Mouse (Mus musculus) midbrain, embryonic 14.5 days (tissue): ENCODE results near the gene Gm10024. TPM values are rescaled to one million over a fixed set of nuclear protein-coding genes. Genes with fewer than 3 reads are reported as not detected.
"Not testable (repeated sequence)": the region's sequence is repeated elsewhere in the genome, so short reads cannot be mapped to it uniquely, and the experiment has no call there.

ENCODE experiments used
- ATAC-seq: fragments of 200-750 bp; cut with Nextera tagmentation; 2 replicates; pipeline ENCODE4 v1.8.0; 2017; ENCODE audit warnings: moderate number of reproducible peaks, moderate library complexity; ENCODE audit not compliant: low FRiP score, low TSS enrichment
- DNase-seq: peaks from one replicate; pipeline ENCODE4 v3.0.0-alpha.2; 2015
- H3K27ac ChIP-seq: fragments of 300-500 bp; sonication (generic); replicated peaks from 2 replicates; pipeline ENCODE4 v1.5.1; 2014; ENCODE audit warnings: mild to moderate bottlenecking, low read depth, low read length, moderate library complexity
- H3K27me3 ChIP-seq: fragments of 300-500 bp; sonication (generic); 2 replicates; pipeline ENCODE4 v1.6.1; 2014; ENCODE audit warnings: low read length, control low read depth, mixed read lengths; ENCODE audit not compliant: control insufficient read depth, insufficient read depth
- H3K36me3 ChIP-seq: fragments of 300-500 bp; sonication (generic); 2 replicates; pipeline ENCODE4 v1.6.1; 2014; ENCODE audit warnings: low read length, control low read depth; ENCODE audit not compliant: control insufficient read depth, insufficient read depth
- H3K4me1 ChIP-seq: fragments of 300-500 bp; sonication (generic); 2 replicates; pipeline ENCODE4 v1.6.1; 2014; ENCODE audit warnings: mild to moderate bottlenecking, antibody characterized with exemption, low read length, control low read depth; ENCODE audit not compliant: control insufficient read depth, insufficient read depth
- H3K4me2 ChIP-seq: fragments of 300-500 bp; sonication (generic); 2 replicates; pipeline ENCODE4 v1.6.1; 2014; ENCODE audit warnings: mild to moderate bottlenecking, low read length, moderate library complexity
- H3K4me3 ChIP-seq: fragments of 300-500 bp; sonication (generic); replicated peaks from 2 replicates; pipeline ENCODE4 v1.5.1; 2014; ENCODE audit warnings: low read depth, low read length
- H3K9ac ChIP-seq: fragments of 300-500 bp; sonication (generic); replicated peaks from 2 replicates; pipeline ENCODE4 v1.6.1; 2014; ENCODE audit warnings: mild to moderate bottlenecking, low read length, moderate library complexity
- H3K9me3 ChIP-seq: fragments of 300-500 bp; sonication (generic); 2 replicates; pipeline ENCODE4 v1.6.1; 2016; ENCODE audit warnings: low read length, control low read depth, mixed read lengths; ENCODE audit not compliant: control insufficient read depth
- WGBS: fragments of 180-500 bp; shearing (Covaris S2); extraction: QIAGEN DNeasy Blood & Tissue Kit; methylation state at CpG from one replicate; pipeline ENCODE4 v1.1.7; 2014; 5-methylcytosine and 5-hydroxymethylcytosine counted together
- polyA plus RNA-seq: library from polyadenylated mRNA; unstranded; fragments of >200 nt; fragmentation: Nextera tagmentation; extraction: Ambion mirVana; gene quantifications from 2 replicates; pipeline ENCODE4 v1.2.1, GENCODE M21; 2014

The Gm10024 gene
- polyA plus RNA-seq, result not detected in 2 replicates

DNA sequence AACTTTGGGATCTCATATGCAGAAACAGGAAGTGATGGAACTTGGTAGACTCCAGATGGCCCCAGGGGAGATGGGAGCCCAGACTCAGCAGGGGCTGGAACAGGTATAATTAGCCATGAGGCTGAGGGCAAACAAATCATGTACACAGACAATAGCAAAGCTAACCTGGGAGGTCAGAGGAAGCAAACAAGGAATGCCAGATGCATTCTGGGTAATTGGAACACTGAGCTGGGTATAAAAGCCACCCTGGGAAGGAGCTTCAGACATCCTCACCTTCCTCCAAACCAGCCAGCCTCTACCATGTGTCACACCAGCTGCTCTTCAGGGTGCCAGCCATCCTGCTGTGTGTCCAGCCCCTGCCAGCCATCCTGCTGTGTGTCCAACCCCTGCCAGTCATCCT lies at the start of gene Gm10024:
Gene Gm10024, plus strand, starts transcription at position 301 of the 400 bp plus-strand sequence.
- not testable (repeated sequence) for H3K4me2 ChIP-seq, H3K9ac ChIP-seq, ATAC-seq, H3K27me3 ChIP-seq, DNase-seq, H3K27ac ChIP-seq, H3K4me1 ChIP-seq, H3K4me3 ChIP-seq, H3K9me3 ChIP-seq, H3K36me3 ChIP-seq

DNA sequence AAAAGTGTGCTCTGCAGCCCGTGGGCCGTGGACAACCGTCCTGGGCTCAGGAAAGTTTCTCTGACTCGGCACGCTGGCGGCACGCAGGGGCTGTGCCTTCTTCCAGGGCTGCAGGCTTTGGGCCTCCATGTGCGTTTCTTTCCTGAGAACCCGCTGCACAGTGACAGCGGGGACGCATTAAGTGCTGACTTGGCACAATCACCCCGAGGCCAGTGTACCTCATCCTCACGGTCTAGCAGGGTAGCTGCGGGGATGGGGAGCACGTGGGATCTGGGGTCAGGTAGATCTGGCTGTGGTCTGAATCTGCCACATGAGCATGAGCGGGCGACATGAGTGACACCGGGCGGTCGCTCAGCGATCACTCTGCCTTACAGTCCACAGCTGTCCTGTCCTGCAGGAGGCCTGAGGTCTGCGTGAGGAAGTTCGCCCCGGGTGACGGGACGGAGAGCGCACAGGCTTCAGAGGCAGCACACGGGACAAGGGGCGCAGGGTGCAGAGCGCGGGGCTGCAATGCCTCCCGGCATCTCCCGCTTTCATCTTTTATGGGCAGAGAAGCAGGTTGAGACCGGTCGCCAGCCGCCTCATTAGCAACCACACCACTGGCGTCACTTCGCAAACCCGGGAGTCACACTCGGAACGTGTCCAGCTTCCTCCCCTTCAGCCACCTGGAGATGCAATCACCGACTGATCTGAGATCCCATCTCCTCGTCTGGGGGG lies 47.1 kb upstream of the Gm10024 start:
- WGBS, result 58% methylated on average over 43 of the region's 43 CpGs
- no peaks in the 10 kb centered on the region for H3K36me3 ChIP-seq
- no peaks in the 10 kb centered on the region for H3K4me1 ChIP-seq
- no peak overlapping the region for H3K4me3 ChIP-seq
- H3K9ac ChIP-seq, result no peak overlapping the region
- no peak overlapping the region for H3K4me2 ChIP-seq
- no peaks in the 10 kb centered on the region for H3K27me3 ChIP-seq
- ATAC-seq (no peak), DNase-seq (no peak)
- no peaks in the 10 kb centered on the region for H3K9me3 ChIP-seq
- H3K27ac ChIP-seq, result no peak overlapping the region

DNA sequence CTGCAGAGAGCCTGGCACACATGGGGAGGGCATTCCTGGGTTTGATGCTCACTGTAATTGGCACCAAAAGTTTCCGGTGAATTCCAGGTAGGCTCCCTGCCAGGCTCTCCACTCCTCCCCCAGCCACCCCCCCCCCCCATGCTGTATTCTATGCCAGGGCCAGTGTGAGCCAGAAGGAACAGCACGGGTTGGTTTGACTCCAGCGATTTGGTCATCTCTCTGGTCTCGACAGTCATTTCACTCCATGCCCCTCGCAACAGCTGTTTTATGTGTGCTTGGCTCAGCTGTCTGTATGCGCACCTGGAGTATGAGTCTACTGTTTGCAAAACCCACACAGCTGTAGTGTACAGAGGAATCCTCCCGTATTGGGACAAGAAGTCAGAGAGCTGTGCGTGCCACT lies 44.9 kb upstream of the Gm10024 start:
- Histone ChIP-seq H3K27ac (no peak overlapping the region), H3K4me1 (no peaks in the 10 kb centered on the region), H3K27me3 (no peaks in the 10 kb centered on the region), H3K36me3 (no peaks in the 10 kb centered on the region), H3K4me3 (no peak overlapping the region), H3K9me3 (no peaks in the 10 kb centered on the region), H3K4me2 (no peak overlapping the region), H3K9ac (no peak overlapping the region)
- WGBS, result 88% methylated on average over 8 of the region's 8 CpGs
- DNase-seq (no peak), ATAC-seq (no peak)

DNA sequence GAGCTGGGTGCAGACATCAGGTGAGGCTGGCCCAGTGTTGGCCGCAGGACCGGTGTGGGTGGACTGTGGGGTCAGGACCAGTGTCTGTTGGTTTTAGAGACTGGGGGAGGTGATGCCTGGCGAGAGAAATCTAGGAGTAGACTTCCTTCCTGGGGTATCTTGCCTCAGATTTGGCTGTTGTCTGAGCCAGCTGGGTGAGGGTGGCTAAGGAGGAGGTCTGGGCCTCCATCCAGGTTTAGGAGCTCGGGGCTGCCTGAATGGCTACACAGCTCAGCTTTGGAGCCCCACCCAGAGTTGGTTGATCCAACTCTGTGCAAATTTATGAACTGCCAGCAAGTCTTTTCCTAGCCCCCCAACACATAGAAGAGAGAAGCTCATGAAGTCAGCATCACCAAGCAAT lies 43.9 kb upstream of the Gm10024 start:
- Histone ChIP-seq H3K4me2 (no peak overlapping the region), H3K9me3 (no peaks in the 10 kb centered on the region), H3K9ac (no peak overlapping the region), H3K27ac (no peak overlapping the region), H3K4me3 (no peak overlapping the region), H3K27me3 (no peaks in the 10 kb centered on the region), H3K36me3 (no peaks in the 10 kb centered on the region), H3K4me1 (no peaks in the 10 kb centered on the region)
- 82% methylated on average over 4 of the region's 4 CpGs for WGBS
- ATAC-seq (no peak), DNase-seq (no peak)

DNA sequence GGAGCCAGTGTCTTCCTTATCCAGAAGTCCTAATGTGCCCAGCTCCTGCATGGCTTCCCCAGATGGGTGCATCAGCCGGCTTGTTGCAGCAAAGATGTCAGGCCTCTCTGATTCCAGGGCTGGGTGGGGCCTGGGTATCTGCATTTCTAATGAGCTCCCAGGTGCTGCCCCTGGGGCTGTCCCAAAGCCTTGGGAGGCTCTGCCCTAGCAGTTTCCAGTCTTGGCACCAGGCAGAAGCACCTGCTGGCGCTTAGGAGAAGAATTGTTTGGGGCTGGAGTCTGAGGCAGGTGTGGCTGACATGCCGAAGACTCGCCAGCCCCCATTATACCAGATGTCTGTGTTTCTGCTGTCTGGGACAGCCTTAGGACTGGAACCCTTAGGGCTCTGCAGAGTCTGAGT lies 40.5 kb upstream of the Gm10024 start:
- H3K4me1 ChIP-seq, result no peaks in the 10 kb centered on the region
- H3K9me3 ChIP-seq, result no peaks in the 10 kb centered on the region
- no peak overlapping the region for H3K4me2 ChIP-seq
- no peak overlapping the region for H3K9ac ChIP-seq
- H3K27ac ChIP-seq, result no peak overlapping the region
- no peak overlapping the region for H3K4me3 ChIP-seq
- H3K36me3 ChIP-seq, result no peaks in the 10 kb centered on the region
- 79% methylated on average over 4 of the region's 4 CpGs for WGBS
- H3K27me3 ChIP-seq, result no peaks in the 10 kb centered on the region; the same call in 1 of the 2 replicates
- DNase-seq (no peak), ATAC-seq (no peak)

DNA sequence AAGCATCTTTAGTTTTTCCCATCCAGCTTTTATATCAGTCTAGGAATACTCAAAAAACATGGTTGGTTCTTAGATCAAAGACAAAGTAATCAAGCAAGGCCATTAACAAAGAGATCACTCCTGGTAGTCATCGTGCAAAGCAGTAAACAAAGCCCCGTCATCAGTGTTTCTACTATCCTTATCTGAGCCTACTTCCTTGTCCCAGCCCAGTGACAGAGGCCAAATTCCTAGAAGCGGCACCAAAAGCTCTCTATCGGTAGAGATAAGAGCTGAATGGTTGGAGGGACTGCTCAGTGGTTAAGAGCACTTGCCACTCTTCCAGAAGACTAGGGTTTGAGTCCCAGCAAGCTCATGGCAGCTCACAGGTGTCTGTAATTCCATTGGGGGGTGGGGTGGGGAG lies 39.7 kb upstream of the Gm10024 start:
- DNase-seq, result no peak

DNA sequence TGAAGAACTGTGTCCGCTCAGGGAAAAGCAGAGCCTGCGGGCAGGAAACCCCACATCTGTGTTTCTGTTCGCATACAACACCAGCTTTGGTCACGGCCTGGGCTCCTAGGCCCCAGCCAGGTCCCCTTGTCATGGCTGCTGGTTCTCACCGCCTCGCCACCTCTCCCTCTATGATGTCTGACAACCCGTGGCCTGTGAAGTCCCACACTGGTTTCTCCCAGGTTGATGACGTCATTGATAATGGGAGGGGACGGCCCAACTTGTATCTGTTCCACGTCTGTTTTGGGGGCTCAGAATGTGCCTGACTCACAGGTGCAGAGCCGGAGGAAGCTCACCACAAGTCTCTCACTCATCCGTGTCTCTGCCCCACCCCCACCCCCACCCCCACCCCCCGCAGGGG lies 37.5 kb upstream of the Gm10024 start:
- no peak for DNase-seq

More for the DNA sequence above, 39.7 kb upstream of the Gm10024 start:
- no peak for ATAC-seq
- Histone ChIP-seq H3K4me3 (no peak overlapping the region), H3K36me3 (no peaks in the 10 kb centered on the region), H3K27me3 (no peaks in the 10 kb centered on the region; the same call in 1 of the 2 replicates), H3K4me1 (no peaks in the 10 kb centered on the region), H3K4me2 (no peak overlapping the region), H3K9me3 (no peaks in the 10 kb centered on the region), H3K9ac (no peak overlapping the region), H3K27ac (no peak overlapping the region)
- WGBS, result 88% methylated on average over 4 of the region's 4 CpGs

DNA sequence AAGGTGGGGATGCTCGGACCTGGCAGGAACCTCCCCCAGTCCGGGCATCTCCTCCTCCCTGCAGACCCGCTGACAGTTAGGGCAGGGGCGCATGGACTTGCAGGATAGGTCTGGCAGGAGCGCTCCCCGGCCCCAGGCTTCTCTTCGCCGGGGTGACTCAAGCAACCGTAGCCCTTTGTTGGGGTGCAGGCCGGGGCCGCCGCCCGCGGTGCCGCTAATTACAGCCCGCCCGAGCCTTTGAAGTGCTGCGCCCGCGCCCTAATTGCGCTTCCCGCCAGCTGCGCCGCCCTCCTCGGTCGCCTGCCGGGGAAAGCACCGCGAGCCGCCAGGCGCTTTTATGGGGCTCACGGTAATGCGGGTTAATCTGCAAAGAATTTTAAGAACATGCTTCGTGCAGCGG lies 33.7 kb upstream of the Gm10024 start:
- under 1% methylated on average over 35 of the region's 35 CpGs for WGBS
- DNase-seq (peak; percentile 66), ATAC-seq (peak; percentile 20; the same call in 1 of the 2 replicates)
- Histone ChIP-seq H3K4me2 (peak overlapping the region; percentile 65), H3K9ac (peak overlapping the region; percentile 39; the same call in 1 of the 2 replicates), H3K27ac (no peak overlapping the region), H3K4me3 (peak overlapping the region; percentile 28), H3K4me1 (peaks cover 10% of the 10 kb centered on the region), H3K27me3 (peaks cover 21% of the 10 kb centered on the region; the same call in 1 of the 2 replicates), H3K36me3 (no peaks in the 10 kb centered on the region), H3K9me3 (no peaks in the 10 kb centered on the region)

More for the DNA sequence above, 37.5 kb upstream of the Gm10024 start:
- peaks cover 10% of the 10 kb centered on the region for H3K4me1 ChIP-seq
- H3K4me3 ChIP-seq, result no peak overlapping the region
- H3K4me2 ChIP-seq, result no peak overlapping the region
- H3K27ac ChIP-seq, result no peak overlapping the region
- WGBS, result 55% methylated on average over 13 of the region's 13 CpGs
- H3K9ac ChIP-seq, result no peak overlapping the region
- ATAC-seq, result no peak
- peaks cover 16% of the 10 kb centered on the region; the same call in 1 of the 2 replicates for H3K27me3 ChIP-seq
- H3K9me3 ChIP-seq, result no peaks in the 10 kb centered on the region
- no peaks in the 10 kb centered on the region for H3K36me3 ChIP-seq

DNA sequence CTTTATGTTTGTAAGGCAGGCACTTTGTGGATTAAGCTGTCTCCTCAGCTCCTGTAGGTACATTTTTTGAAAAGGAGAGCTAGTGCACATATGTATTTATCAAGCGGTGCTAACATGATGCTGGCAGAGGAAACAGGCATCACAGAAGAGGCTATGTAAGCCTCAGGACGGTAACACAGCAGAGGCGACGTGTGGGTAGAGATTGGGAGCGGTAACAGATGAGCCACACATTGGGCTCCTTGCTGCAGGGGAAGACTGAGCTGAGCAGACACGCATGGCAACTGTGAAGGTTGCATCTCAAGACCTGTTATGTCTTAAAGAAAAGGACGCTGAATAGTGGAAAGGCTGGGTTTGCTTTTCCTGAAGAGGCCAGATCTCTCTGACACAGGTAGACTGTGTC lies 28.3 kb upstream of the Gm10024 start:
- no peaks in the 10 kb centered on the region for H3K9me3 ChIP-seq

More for the DNA sequence above, 28.3 kb upstream of the Gm10024 start:
- DNase-seq (no peak), ATAC-seq (no peak)
- Histone ChIP-seq H3K9ac (no peak overlapping the region), H3K4me3 (no peak overlapping the region), H3K27ac (no peak overlapping the region), H3K4me1 (peaks cover 4% of the 10 kb centered on the region; the same call in 1 of the 2 replicates), H3K27me3 (peaks cover 21% of the 10 kb centered on the region; the same call in 1 of the 2 replicates), H3K36me3 (no peaks in the 10 kb centered on the region), H3K4me2 (no peak overlapping the region)
- 79% methylated on average over 7 of the region's 7 CpGs for whole genome bisulfite sequencing
